Comparison of ENCODE assay signal across 10 mouse cellular contexts in genomic region chr5:134678827-134679546, GRCm38 (mm10). TPM values are rescaled to one million over a fixed set of nuclear protein-coding genes. Genes with fewer than 3 reads are reported as not detected.
DNase-seq lines count a peak whose midpoint lies in the region; ATAC-seq and TF ChIP-seq lines count a peak whose summit lies in the region.
"Had no signal": no experiment of that assay in that cellular context is flagged by ENCODE, and none has a peak within 500 bp of the region (broad histone marks: within the 10 kb centered on the region; RNA-seq: fewer than 3 reads in every experiment).

No protein-coding gene starts in this region.

- 66% methylated on average over 8 of the region's 8 CpGs for WGBS in lung, adult 2 months
- 62% methylated on average over 8 of the region's 8 CpGs for WGBS in embryonic facial prominence, embryonic 13.5 days

- no peak for DNase-seq in lung, adult 2 months
- DNase-seq in lung, postnatal 14 days = no peak
- peak; percentile 32 for DNase-seq in heart, postnatal 4 days
- DNase-seq in lung, postnatal 4 days = peak; percentile 31 to 67
- DNase-seq in cerebellum, adult 9-10 months = no peak
- no peak for DNase-seq in frontal cortex, adult 2 months (ENCODE audit: extremely low spot score in 1 of 2, low spot score in 1 of 2)
- DNase-seq in layer of hippocampus, adult 2 months (ENCODE audit: low spot score in 2 of 2) = no peak
- DNase-seq: cerebellum, adult 8-10 months had no signal

- peaks cover 24% of the 10 kb centered on the region for H3K4me1 ChIP-seq in lung, adult 2 months (ENCODE audit: control insufficient read depth, insufficient read depth, low read length)
- peaks cover 40% of the 10 kb centered on the region for H3K4me1 ChIP-seq in embryonic facial prominence, embryonic 13.5 days

- H3K9ac ChIP-seq in embryonic facial prominence, embryonic 13.5 days = 0 out of 2 replicates have a peak overlapping the region, but pooled peaks have one; percentile 32

- ATAC-seq in embryonic facial prominence, embryonic 13.5 days (ENCODE audit: insufficient number of reproducible peaks, insufficient read depth, low FRiP score, low TSS enrichment, low read depth) = no peak
- ATAC-seq: Patski had no signal

- peak overlapping the region; percentile 48; the same call in 1 of the 2 replicates for H3K27ac ChIP-seq in embryonic facial prominence, embryonic 13.5 days
- H3K27ac ChIP-seq in layer of hippocampus, adult 2 months = no peak overlapping the region

- 0 out of 2 replicates have a peak, but pooled peaks have one; percentile 9 for TF ChIP-seq POLR2A in lung, adult 2 months (IDR thresholded peaks at IDR 0.05; ENCODE audit: borderline replicate concordance, extremely low read depth, low read depth, low read length)

- H3K4me3 ChIP-seq in lung, adult 2 months (replicated peaks; ENCODE audit: extremely low read depth, low read depth, low read length) = no peak overlapping the region
- no peak overlapping the region for H3K4me3 ChIP-seq in embryonic facial prominence, embryonic 13.5 days
- no peak overlapping the region for H3K4me3 ChIP-seq in layer of hippocampus, adult 2 months

- peaks cover 27% of the 10 kb centered on the region for H3K36me3 ChIP-seq in embryonic facial prominence, embryonic 13.5 days

- no peaks in the 10 kb centered on the region for H3K9me3 ChIP-seq in embryonic facial prominence, embryonic 13.5 days

- TF ChIP-seq CTCF in lung, adult 2 months (IDR thresholded peaks at IDR 0.05; ENCODE audit: insufficient read depth, low read length) = no peak
- TF ChIP-seq CTCF in layer of hippocampus, adult 2 months (conservative IDR thresholded peaks at IDR 0.05) = no peak

- H3K4me2 ChIP-seq in embryonic facial prominence, embryonic 13.5 days = no peak overlapping the region

- no peaks in the 10 kb centered on the region for H3K27me3 ChIP-seq in embryonic facial prominence, embryonic 13.5 days
- H3K27me3 ChIP-seq: Patski had no signal

RNA-seq across cellular contexts. Expression of gene Limk1, which starts 9.4 kb away (rescaled TPM):
- polyA plus RNA-seq in lung, adult 2 months (2012; rRNA removed) = 29.6 and 31.1 TPM in 2 replicates
- polyA plus RNA-seq in embryonic facial prominence, embryonic 13.5 days (2015; fragmentation: Nextera tagmentation; extraction: Ambion mirVana) = 11.6 and 11.9 TPM in 2 replicates
- 10 to 100 TPM; 13.5 to 14.9 TPM for total RNA-seq in heart, postnatal 4 days (2021)
- 46.2 and 50.7 TPM in 2 replicates for polyA plus RNA-seq in frontal cortex, adult 2 months (2012; rRNA removed)
- total RNA-seq in layer of hippocampus, adult 2 months (2021) = 10 to 100 TPM; 39.9 to 40.5 TPM

RNA-seq across cellular contexts. Expression of gene Eif4h, which starts 39.7 kb away (rescaled TPM):
- 243 and 280 TPM in 2 replicates for polyA plus RNA-seq in lung, adult 2 months (2012; rRNA removed)
- polyA plus RNA-seq in embryonic facial prominence, embryonic 13.5 days (2015; fragmentation: Nextera tagmentation; extraction: Ambion mirVana) = 471 and 483 TPM in 2 replicates
- total RNA-seq in heart, postnatal 4 days (2021) = 100 to 1,000 TPM; 250 to 262 TPM
- 343 and 362 TPM in 2 replicates for polyA plus RNA-seq in frontal cortex, adult 2 months (2012; rRNA removed)
- 100 to 1,000 TPM; 298 to 323 TPM for total RNA-seq in layer of hippocampus, adult 2 months (2021)

Comparison
In these comparisons a context has a peak if more than half of its experiments do, and no peak if none do; other contexts are left out.
1. DNase-seq: peak in heart, postnatal 4 days (single experiment) and lung, postnatal 4 days (2 of 2); none in lung, adult 2 months (single experiment), lung, postnatal 14 days (single experiment), cerebellum, adult 9-10 months (single experiment), frontal cortex, adult 2 months (0 of 2) and layer of hippocampus, adult 2 months (0 of 2).